Mouse (Mus musculus): ENCODE measurements around the gene Fam78a. TPM values are rescaled to one million over a fixed set of nuclear protein-coding genes. Genes with fewer than 3 reads are reported as not detected.

The Fam78a gene
- 1 to 10 TPM; 2.4 to 2.7 TPM for total RNA-seq (2021)
- long read RNA-seq, experiment 1: 0 reads
- long read RNA-seq, experiment 2, full-length matches to known transcripts: 1 of 1 reads
- long read RNA-seq, experiment 2, partial matches to known transcripts: 0 of 1 reads
- long read RNA-seq, experiment 2, other reads (novel, unspliced or antisense): 0 of 1 reads

DNA sequence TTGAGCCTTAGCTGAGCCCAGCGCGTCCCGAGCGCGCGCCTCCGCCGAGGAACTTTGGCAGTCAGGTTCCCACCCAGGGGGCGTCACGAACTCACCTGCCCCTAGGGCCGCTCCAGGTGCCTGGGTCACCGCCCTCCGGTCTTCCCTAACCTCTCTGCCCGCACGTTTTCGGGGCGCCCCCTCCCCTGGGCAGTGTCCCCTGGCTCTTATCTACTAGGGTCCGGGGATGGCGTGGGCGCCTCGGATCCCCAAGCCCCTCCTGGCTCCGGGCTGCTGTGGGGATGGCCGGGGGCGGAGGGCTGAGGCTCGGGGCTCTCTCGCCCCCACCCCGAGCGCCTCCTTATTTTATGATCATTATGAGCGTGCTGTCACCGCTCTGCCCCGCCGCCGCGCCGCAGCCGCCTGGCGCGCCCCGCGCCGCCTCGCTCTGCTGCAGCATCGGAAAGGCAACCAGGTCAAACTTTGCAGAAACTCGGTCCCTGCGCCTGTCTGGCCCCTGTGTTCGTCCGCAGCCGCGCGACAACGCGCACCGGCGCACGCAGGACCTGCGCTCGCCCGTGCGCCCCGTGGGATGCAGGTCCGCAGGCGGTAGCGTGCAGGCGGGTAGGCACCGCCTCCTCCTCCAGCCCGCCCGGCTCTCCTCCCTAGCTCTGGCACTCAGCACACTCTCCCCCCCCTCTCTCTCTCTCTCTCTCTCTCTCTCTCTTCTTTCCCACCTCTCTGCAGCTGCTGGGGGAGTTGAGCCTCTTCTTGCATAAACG lies at the start of gene Fam78a:
TSS of gene Fam78a (minus strand) at position 747 of the 761 bp plus-strand sequence.
- peak in 1 of 2 experiments; percentile 28 for DNase-seq (ENCODE audit: low spot score in 2 of 2)

DNA sequence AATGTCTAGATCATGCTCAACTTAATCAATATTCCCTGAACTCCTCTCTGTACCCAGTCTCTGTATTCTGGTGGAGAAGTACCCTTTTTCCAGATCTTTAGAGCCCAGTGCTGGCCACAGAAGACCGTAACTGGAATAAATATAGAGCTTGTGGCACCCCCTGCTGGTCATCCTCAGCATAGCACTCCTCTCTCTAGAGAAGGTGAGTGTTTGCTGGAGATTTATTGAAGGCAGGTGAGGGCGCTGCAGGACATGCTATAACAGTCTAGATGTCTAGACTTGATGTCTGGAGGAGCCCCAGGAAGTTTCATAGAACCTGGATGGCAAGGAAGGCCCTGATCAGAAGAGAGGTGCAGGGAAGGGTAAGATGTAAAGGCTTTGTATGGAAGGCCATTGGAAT lies 49.4 kb upstream of the Fam78a start:
- DNase-seq (ENCODE audit: low spot score in 2 of 2): peak; percentile 90

DNA sequence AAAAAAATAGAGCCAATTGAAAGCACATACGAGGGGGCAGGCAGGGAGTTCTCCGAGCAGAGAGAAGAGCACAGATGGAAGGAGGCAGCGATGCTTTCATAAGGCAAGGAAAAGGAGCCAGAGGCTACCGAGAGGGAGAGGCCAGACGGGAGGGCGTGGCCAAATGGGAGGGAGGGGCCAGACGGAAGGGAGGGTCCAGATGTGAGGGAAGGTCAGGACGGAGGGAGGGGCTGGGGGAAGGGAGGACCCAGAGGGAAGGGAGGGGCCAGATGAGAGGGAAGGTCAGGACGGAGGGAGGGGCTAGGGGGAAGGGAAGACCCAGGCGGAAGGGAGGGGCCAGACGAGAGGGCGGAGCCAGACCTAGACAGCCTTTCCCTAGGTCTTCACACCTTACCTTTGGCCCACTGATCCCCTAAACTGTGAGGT lies 47.9 kb upstream of the Fam78a start:
- no peak for DNase-seq (ENCODE audit: low spot score in 2 of 2)

GRCm38 (mm10) chr2:32131866-32132566 lies 47.4 kb upstream of the Fam78a start:
- DNase-seq (ENCODE audit: low spot score in 2 of 2): no peak

DNA sequence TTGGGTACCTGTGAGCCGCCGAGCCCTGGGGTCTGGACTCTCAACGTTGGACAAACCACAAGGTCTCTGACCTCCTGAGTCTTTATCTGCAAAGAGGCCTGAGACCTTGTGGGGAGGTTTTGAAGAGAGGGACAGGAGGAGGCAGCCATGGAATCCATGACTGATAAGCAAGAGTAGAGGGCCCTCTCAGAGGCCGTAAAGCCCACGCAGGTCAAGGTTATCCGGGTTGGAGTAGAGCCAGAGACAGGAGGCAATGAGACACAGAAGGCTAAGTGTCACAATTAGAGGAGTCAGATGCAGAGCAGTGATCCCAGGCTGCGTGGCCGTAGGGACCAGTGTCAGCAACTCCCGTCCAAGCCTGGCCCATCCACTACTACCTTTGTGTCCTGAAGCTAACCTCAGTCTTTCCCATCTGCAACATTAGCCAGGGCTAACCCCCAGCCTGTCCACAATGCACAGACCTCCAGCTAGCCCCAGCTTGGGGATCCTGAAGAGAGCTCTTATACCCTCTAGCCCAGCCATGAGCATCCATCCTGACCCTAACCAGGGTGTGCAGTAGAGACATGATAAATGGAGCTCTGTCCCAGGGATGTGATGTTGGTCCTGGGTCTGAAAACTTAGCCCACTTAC lies 46.7 kb upstream of the Fam78a start:
- DNase-seq (ENCODE audit: low spot score in 2 of 2): no peak

- DNase-seq (ENCODE audit: low spot score in 2 of 2): peak in 1 of 2 experiments; percentile 71
Measured at GRCm38 (mm10) chr2:32130435-32130834, 45.8 kb upstream of the Fam78a start.

DNA sequence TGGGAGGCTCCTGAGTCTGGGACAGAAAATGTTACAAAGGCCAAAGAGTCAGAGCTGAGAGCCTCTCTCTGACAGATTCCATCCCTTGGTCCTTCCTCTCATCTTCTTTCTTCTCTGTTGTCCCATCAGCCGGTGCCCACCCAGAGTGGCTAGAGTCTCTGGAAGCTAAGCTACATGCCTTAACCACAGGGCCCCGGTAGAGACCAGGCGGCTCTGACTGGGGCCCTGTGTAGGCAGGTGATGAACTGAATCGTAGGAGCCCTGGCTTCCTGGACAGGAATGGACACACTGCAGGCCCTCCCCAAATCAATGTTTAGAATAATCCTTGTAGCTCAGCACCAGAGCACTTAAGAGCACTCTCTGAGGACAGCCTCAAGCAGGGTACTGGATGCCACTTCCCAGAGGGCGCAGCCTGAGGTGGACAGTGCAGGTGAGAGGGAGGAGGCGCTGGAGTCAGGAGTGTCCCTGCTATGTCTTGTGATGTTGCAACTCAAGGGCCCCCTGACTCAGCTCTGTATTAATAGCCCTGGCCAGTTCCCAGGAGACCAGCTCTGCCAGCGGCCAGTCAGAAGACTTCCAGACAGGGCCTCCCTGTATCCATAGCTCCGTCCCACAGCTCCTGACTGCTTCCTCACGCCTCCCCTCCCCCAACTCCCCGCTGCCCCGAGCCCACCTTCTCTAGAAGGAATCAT lies 44.9 kb upstream of the Fam78a start:
- no peak for DNase-seq (ENCODE audit: low spot score in 2 of 2)

DNA sequence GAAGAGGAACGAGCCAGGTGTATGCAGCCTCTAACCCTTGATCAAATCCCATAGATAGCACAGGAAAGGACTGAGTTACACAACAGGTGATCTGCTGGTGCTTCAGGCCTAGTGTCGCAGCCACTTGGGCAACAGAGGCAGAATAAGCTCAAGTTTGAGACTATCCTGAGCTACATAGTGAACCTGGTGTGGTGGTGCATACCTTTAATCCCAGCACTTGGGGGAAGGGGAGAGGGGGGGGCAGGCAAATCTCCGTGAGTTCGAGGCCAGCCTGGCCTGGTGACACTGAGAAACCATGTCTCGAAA lies 43.8 kb upstream of the Fam78a start:
- no peak for DNase-seq (ENCODE audit: low spot score in 2 of 2)

DNA sequence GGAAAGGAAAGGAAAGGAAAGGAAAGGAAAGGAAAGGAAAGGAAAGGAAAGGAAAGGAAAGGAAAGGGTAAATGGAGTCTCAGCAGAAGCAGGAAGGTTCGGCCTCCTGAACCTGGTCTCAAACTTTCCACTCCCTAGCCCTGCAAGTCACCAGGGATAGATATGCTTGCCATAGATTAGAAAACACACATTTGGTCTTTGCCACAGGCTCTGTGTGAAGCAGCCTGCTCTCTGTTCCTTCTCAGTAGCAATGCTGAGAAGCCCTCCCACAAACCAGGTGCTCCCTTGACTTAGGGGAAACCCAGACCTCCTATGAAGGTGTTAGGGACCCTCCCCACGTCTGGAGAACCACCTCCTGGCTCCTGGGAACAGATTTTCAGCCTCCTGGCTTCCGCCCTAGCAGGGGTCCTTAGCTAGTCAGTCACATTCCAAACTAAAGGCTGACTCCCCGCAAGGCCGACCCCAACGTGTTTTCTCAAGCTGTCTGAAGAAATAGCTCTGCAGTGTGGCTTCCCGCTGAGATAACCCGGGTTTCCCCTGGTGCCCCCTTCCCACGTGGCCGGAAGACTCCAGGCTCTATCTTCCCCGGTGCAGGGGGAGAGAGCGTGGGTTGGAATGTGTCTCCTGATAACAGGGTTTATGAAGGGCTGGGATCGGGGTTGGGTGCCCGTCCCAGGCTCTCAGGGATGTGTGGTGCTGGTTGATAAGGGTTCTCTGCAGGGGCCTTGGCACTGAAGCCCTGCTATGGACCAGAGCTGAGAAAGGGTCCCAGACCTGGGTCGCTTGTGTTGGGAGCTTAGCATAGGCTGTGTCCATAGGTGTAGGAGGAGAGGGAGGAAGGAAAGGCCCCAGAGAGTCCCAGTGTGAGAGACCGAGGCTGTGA lies 43.2 kb upstream of the Fam78a start:
- DNase-seq (ENCODE audit: low spot score in 2 of 2): no peak

GRCm38 (mm10) chr2:32121785-32122184 lies 37.1 kb upstream of the Fam78a start:
- DNase-seq (ENCODE audit: low spot score in 2 of 2): no peak

- no peak for DNase-seq (ENCODE audit: low spot score in 2 of 2)
Measured at GRCm38 (mm10) chr2:32121150-32121549, 36.5 kb upstream of the Fam78a start.

DNA sequence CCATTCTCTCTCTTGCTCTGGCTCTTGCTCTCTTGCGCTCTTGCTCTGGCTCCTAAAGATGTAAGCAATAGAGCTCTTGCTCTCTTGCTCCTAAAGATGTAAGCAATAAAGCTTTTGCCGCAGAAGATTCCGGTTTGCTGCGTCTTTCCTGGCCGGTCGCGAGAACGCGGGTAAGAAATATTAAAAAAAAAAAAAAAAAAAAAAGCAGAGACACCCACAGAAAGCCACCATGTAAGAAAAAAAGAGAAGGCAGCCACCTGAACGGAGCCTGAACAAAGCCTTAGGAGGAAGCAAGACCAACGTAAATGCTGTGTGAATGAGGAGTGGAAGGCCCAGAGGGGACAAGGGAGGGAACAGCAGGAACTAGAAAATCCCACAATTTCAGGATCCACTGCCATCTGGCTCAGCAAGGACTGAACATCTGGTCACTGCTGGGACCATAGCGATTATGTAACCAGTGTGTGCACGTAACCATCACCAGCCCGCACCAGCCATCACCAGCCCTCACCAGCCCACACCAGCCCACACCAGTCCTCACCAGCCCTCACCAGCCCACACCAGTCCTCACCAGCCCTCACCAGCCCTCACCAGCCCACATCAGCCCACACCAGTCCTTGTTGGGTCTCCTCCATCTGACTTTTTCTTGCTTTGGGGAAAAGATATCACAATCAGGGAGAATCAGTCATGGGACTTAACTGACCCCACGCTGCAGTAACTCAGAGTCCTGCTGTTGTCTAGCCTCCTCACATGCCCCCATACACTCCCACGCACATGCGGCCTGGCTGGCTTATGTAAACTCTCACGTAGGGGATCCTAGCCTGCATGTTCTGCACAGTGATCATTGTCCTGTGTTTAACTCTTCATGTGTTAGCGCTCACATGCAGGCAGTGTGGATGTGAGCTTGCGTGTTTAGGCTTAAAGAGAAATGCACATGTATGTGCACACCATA lies 35.4 kb upstream of the Fam78a start:
- DNase-seq (ENCODE audit: low spot score in 2 of 2): no peak

DNA sequence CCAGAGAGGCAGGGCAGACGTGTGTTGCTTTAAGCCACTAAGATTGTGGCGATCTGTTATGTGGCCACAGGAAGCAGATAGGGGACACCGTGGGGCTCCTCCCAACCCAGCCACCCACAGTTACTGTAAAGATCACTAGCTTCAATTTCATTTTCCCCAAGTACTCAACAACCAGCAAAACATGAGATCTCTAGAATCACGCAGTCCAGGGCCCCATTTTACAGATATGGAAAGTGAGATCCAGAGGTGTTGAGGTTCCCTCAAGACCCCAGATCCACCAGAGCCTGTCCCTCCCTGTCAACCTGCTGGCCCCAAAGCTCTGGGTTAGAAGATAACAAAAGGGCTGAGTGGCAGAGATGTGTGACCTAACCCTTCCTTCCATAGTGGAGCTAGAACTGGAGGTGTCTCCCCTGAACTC lies 31.2 kb upstream of the Fam78a start:
- no peak for DNase-seq (ENCODE audit: low spot score in 2 of 2)

DNA sequence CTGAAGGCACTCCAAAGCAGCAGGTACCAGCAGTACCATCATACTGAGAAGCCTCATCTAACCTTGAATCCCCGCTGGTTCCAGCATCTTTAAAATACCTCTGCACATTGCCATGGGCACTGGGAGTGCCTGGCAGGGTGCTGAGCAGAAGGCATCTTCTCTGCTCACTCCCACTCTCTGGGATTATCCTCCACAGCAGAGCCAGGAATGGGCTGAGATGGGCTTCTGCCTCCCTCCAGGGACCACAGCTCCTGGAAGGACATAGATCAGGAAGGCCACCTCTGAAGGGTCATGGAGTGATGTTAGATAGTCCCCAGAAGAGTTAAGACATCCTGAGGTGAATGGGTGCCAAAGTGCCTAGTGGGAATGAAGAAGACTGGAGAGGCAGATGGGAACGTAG lies 27.9 kb upstream of the Fam78a start:
- DNase-seq (ENCODE audit: low spot score in 2 of 2): no peak

DNA sequence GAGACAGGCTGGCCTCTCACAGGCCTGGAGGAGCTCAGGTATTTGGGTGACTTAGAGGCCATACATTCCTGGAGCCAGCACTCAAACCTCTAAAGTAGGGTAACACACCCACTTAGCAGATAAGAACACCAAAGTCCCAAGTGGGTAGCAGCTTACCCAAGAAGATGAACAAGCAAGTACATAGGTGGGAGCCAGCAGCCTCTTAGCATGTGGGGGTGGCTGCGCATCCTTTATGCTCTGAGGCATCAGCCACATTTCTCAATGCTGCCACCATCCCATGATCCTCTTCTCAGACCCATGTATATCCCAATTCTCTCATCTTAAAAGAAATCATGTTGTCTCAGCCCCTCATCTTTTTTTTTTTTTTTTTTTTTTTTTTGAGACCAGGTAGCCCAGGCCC lies 26.6 kb upstream of the Fam78a start:
- no peak for DNase-seq (ENCODE audit: low spot score in 2 of 2)

DNA sequence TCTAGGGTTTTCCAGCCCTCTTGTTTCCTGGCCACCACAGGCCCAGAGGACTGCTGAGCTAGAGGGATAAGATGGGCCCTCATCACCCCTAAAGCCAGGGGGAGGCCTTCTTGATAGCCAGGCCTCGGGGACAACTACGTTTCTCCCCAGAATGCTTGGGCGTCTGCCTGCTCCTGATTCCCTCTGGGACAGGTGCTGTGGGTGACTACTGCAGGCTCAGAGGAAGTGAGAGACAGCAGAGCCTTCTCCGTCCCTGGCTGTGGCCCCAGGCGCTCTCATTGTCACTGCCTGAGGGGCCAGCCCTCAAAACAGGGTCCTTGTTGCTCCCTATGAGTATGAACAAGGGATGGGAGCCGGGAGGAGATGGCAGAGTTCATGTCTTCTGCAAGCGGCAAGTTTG lies 21.3 kb upstream of the Fam78a start:
- DNase-seq (ENCODE audit: low spot score in 2 of 2): no peak

DNA sequence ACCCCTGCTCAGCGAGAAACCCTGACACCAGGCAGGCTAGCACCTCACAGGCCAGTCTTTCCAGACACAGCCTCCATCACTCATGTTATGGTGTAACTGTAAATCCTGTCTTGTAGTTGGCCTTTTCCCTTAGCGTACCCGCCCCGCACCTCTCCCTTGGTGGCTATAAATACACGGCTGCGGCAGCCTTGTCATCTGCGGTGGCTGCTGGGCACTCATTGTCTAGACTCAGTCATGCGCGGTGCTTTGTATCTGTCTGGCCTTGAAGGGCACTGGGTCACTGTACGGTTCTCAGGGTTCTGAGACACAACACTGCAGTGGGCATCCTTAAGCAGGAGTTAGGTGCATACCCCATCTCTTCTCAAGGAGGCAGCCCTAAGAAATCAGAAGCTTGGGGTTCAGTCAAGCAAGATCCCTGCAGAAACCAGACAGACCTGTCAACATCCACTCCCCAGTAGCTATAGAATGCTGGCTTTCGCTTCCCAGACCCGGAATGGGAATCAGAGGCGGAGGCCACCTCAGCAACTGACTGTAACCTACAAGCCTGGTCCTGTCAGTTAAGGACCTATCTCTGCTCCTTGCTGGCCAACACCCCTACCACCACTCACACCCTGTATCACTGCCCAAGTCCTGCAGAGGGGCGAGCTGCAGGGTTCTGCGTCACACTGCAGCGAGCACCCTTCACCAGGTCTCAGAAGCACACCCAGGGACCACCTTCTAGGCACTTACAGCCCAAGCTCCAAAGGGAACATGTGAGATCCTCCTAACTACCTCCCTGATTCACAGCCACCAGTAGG lies 20.7 kb upstream of the Fam78a start:
- no peak for DNase-seq (ENCODE audit: low spot score in 2 of 2)

DNA sequence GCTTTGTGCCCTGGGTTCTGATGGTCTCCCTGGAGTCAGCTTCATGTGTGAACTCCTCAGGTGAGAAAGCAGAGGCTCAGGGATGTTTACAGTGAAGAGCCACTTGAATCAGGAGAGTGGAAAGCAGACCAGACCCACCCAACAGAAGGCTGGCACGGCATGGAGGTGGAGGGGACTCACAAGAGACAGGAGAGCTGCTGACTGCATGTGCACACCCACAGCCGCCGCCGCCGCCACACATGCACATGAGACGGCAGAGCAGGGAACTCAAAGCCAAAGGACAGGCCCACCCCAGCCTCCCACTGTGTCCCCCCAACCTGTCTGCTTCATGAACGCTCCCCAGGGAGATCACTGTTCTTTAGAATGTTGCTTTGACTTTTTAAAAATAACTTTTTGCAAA lies 19.5 kb upstream of the Fam78a start:
- DNase-seq (ENCODE audit: low spot score in 2 of 2): no peak
